Mouse (Mus musculus): ENCODE data around the gene Zfp354a.
"Not testable (repeated sequence)": the region's sequence is repeated elsewhere in the genome, so short reads cannot be mapped to it uniquely, and the experiment has no call there.

Zfp354a gene

GRCm38 (mm10) chr11:51059151-51059571, at the start of gene Zfp354a:
Zfp354a (plus strand) TSS chr11:51059257.
- DNase-seq (ENCODE audit: low spot score) = peak; percentile 18

GRCm38 (mm10) chr11:51011821-51012220, 47.2 kb upstream of the Zfp354a start:
- DNase-seq (ENCODE audit: low spot score) = peak; percentile 11

GRCm38 (mm10) chr11:51013936-51014335, 45.1 kb upstream of the Zfp354a start, which contains the start of gene Olfr54:
Olfr54 (plus strand) TSS chr11:51014236.
- DNase-seq (ENCODE audit: low spot score) = no peak

- DNase-seq (ENCODE audit: low spot score) = no peak
Measured at GRCm38 (mm10) chr11:51016341-51016740, 42.7 kb upstream of the Zfp354a start.

- DNase-seq (ENCODE audit: low spot score) = not testable (repeated sequence)
Measured at GRCm38 (mm10) chr11:51026811-51027210, 32.2 kb upstream of the Zfp354a start.

GRCm38 (mm10) chr11:51029381-51029780, 29.7 kb upstream of the Zfp354a start:
- DNase-seq (ENCODE audit: low spot score) = not testable (repeated sequence)

GRCm38 (mm10) chr11:51030225-51030624, 28.8 kb upstream of the Zfp354a start:
- DNase-seq (ENCODE audit: low spot score) = no peak

- DNase-seq (ENCODE audit: low spot score) = no peak
Measured at GRCm38 (mm10) chr11:51032851-51033250, 26.2 kb upstream of the Zfp354a start.

- not testable (repeated sequence) for DNase-seq (ENCODE audit: low spot score)
Measured at GRCm38 (mm10) chr11:51034141-51034540, 24.9 kb upstream of the Zfp354a start.

- no peak for DNase-seq (ENCODE audit: low spot score)
Measured at GRCm38 (mm10) chr11:51035951-51036350, 23.1 kb upstream of the Zfp354a start.

- not testable (repeated sequence) for DNase-seq (ENCODE audit: low spot score)
Measured at GRCm38 (mm10) chr11:51044776-51045175, 14.3 kb upstream of the Zfp354a start.

GRCm38 (mm10) chr11:51047809-51048208, 11.2 kb upstream of the Zfp354a start, which contains the start of gene Olfr1375:
Olfr1375 (plus strand) TSS chr11:51048109.
- not testable (repeated sequence) for DNase-seq (ENCODE audit: low spot score)

- DNase-seq (ENCODE audit: low spot score) = no peak
Measured at GRCm38 (mm10) chr11:51051678-51052077, 7.4 kb upstream of the Zfp354a start.

GRCm38 (mm10) chr11:51053230-51053629, 5.8 kb upstream of the Zfp354a start:
- DNase-seq (ENCODE audit: low spot score) = no peak

- no peak for DNase-seq (ENCODE audit: low spot score)
Measured at GRCm38 (mm10) chr11:51059640-51060039, 583 bp downstream of the Zfp354a start.

GRCm38 (mm10) chr11:51060981-51061380, 1.9 kb downstream of the Zfp354a start:
- no peak for DNase-seq (ENCODE audit: low spot score)

- no peak for DNase-seq (ENCODE audit: low spot score)
Measured at GRCm38 (mm10) chr11:51063276-51063675, 4.2 kb downstream of the Zfp354a start.

GRCm38 (mm10) chr11:51063841-51064240, 4.8 kb downstream of the Zfp354a start:
- no peak for DNase-seq (ENCODE audit: low spot score)

GRCm38 (mm10) chr11:51084527-51084926, 25.5 kb downstream of the Zfp354a start:
- no peak for DNase-seq (ENCODE audit: low spot score)

- no peak for DNase-seq (ENCODE audit: low spot score)
Measured at GRCm38 (mm10) chr11:51085269-51085668, 26.2 kb downstream of the Zfp354a start.

GRCm38 (mm10) chr11:51107261-51107660, 48.2 kb downstream of the Zfp354a start:
- no peak for DNase-seq (ENCODE audit: low spot score)

- no peak for DNase-seq (ENCODE audit: low spot score)
Measured at GRCm38 (mm10) chr11:51110621-51111020, 51.6 kb downstream of the Zfp354a start.

Data from ovary, postnatal 10 days (tissue).